Mouse (Mus musculus) v-Abl transformed pro-B cells (cell line): ENCODE results near the gene Tbc1d1.

Source experiments
- in situ Hi-C, 2 experiments: fragments of 400-800 bp; cut with MboI; formaldehyde crosslinking; loops; one replicate each; pipeline ENCODE4 v1.15.1; 2025; ENCODE audit not compliant: unreplicated experiment in 2 of 2

Gene Tbc1d1

DNA sequence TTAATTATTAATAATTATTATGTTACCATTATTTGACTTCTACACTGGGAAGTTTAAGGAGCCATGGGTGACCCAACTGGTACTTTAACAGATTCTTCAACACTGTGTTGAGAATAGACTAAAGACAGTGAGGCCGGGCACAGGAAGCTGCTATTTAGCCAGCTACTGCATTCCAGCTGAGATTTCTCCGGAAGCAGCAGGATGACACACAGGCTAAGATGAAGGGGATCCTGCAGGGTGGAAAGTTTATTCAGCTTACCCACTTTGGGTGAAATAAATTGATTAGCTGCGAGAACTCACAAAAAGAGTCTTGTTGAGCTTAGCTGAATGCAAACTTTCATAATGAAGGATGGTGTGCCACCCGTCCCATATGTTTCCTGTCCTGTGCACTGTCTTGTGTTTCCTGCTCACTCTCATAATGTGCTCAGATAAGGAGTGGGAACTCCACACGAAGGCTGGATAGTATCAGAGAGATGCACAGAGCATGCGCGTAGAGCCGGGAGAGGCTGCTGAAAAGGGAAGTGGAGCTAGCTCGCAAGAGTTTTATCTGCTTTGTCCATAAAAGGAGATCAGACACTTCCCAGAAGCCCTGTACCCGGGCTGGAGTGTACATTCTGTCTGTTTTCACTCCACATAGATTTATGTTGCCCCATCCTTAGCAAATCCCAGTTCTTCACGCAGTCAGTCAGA lies at the start of gene Tbc1d1:
Gene Tbc1d1 (plus strand): TSS at position 445 of the 690 bp plus-strand sequence.
- in situ Hi-C loops, result no loop called here

DNA sequence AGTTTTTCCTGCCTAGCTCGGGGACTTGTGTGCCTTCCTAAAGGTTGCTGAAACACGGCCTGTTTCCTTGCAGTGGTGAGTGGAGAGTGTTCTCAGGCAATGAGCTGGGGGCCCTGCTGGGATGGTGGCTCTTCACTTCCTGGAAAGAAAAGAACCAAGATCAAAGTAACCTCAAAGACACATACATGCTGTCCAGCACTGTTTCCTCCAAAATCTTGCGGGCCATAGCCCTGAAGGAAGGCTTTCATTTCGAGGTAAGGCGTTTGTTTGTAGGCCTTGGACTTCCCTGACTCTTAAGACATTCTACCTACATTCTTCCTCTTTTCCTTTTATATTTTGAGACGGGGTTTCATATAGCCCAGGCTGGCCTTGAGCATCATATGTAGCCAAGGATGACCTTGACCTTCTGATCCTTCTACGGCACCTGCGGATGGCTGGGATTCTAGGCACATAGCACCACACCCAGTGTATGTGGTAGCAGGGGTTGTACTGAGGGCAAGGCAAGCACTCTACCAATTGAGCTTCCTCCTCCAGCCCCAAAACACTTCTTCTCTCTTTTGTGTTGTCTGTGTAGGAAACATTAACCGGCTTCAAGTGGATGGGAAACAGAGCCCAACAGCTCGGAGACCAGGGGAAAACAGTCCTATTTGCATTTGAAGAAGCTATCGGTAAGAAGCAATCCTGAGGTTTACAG lies 48.4 kb upstream of the Tbc1d1 start:
- in situ Hi-C loops, result no loop called here

DNA sequence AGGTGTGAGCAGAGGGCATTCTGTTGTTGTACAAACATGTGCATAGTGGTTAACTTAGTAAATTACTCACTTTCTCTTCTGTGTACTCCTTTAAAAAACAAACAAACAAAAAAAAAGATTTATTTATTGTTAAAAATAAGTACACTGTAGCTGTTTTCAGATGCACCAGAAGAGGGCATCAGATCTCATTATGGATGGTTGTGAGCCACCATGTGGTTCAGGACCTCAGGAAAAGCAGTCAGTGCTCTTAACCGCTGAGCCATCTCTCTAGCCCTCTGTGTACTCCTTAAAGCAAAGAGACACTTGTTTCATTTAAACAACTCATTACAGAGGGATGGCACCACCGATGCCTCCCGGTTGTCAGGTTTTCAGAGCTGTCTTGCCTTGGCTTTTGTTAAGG lies 46.9 kb upstream of the Tbc1d1 start:
- in situ Hi-C loops, result no loop called here

DNA sequence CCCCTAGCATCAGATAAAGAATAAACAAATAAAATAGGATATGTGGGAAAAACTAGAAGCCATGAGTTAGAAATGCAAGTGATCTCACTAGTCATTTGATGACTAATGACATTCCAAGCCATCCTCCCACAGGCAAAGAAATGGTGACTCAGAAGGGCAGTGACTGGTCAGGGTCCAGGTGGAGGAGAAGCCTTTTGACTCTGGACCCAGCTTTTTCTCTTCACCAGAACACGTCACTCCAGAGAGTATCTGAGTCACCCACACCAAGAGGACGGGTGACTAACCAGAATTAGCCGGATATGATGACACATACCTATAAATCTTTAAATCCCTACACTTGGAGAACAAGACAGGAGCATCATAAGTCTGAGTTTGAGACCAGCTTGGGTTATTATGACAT lies 43.7 kb upstream of the Tbc1d1 start:
- in situ Hi-C loops, result no loop called here

DNA sequence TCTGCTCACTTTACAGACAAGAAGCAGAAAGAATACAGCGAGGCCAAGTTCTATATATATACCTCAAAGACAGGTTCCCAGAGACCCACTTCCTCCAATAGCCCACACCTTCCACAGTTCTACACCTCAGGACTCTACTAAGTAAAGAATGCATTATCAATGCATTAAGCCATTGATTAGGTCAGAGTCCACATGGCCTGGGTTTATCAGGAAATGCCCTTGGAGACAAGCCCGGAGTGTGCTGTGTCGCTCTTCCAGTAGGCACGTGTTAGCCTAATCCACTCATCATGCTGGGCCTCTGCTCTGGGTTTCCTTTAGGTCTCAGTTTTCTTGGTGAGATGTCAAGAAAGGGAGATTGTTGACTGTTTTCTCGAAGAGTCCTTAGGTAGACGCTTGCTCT lies 41.9 kb upstream of the Tbc1d1 start:
- in situ Hi-C loops, result no loop called here

DNA sequence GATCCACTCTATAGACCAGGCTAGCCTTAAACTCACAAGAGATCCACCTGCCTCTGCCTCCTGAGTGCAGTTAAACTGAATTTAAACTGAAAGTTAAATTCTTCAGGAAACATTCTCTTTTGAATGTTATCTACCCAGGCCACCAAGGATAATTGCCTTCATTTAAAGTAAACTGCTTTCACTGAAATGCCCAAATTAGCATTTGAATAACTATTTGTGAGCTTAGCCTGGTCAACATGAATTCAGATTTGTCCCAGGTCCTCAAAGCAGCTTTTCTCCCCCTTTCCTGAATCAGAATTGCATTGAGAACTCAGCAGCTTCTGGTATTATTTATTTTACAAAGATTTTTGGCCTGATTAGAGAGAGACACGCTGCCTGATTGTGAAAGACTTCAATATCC lies 38.9 kb upstream of the Tbc1d1 start:
- in situ Hi-C loops, result no loop called here

DNA sequence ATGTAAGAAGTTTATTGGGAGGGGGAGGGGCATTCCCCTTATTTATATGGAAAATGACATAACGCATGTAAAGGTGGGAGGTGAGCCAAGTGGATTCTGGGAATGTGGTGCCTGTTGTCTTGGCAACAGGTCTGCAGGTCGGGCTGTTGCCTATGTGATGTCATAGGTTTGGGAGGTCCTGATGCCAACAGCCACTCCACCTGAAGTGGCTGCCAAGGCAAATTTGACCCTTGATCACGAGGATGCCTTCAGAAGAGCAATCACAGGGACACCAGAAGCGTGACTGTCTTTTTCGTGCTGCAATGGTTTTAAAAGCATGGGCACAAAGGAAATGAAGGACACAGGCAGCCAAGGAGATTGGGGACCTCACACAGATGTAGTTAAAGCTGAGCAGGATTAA lies 30.3 kb upstream of the Tbc1d1 start:
- in situ Hi-C loops, result loop anchor here in 1 of 2 experiments (5.0 kb wide), 1 partner anchor 142 kb away; no protein-coding TSS in a partner anchor

DNA sequence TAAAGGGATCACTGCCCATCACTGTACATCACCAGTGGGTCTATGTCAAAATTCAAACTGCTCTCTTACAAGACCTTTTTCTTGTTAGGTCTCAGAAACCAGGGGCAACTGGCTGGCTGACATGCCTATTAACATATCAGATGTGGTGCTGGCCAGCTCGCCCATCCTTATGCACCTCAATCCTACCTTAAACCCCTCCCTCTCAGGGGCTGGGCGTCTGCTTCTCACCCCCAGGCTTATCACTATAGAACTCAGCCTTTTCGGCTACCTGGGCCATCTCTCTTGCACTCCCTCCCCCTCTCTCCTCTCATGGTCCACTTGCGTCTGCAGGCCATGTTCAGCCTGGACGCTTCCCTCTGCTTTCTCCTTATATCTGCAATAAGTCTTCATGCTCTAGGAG lies 24.6 kb upstream of the Tbc1d1 start:
- in situ Hi-C loops, result no loop called here

DNA sequence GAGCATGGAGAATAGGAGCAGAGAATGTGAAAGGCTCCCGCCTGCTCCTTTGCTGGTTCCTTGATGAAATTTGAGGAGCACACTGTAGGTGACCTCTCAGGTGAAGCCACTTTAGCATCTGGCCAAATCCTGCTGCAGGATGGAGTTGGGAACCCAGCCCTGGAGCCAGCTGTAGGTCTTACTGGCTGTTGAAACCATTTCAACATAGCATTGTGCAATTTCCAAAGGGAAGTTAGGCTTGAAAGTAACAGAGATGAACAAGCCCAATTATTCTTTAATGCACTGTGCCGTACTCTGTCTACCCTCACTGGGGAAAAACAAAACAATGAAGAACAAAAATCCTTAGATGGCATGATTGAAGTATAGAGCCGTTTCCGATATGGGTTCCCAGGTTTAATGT lies 22.2 kb upstream of the Tbc1d1 start:
- in situ Hi-C loops, result no loop called here

DNA sequence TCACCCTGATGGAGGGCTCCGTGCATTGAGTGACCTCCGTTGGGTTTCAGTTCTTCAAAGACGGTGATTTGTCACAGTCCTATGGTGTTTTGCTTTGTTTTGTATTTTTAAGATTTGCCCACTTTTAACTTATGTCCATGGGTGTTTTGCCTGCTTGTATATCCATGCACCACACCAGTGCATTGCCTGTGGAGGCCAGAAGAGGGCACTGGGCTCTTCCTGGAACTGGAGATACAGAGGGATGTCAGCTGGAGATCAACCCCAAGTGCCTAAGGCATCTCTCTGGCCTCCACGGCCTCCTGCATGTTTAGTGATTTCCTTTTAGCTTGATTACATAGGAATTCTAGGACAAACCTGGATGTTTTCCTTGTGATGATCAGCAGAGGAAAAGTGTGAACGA lies 19.8 kb upstream of the Tbc1d1 start:
- in situ Hi-C loops, result loop anchor here in 1 of 2 experiments (5.0 kb wide), 1 partner anchor 131 kb away; no protein-coding TSS in a partner anchor

DNA sequence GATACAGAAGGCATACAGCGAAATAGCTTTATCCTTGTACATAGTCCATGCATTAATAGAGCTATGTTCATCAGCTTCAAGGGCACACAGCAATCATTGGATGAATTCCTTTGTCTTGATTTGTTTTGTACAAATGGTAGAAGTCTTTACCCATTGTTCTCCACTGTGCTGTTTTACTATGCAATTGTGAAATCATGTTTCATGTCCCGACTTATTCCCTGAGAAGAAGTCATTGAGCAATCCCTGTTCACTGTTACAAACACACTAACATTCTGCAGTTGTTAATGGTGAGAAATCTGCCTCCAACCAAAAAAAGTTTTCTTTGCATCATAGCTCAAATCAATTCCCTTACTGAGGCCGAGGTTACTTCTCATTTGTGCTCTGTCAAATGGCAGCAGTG lies 15.9 kb upstream of the Tbc1d1 start:
- in situ Hi-C loops, result no loop called here

DNA sequence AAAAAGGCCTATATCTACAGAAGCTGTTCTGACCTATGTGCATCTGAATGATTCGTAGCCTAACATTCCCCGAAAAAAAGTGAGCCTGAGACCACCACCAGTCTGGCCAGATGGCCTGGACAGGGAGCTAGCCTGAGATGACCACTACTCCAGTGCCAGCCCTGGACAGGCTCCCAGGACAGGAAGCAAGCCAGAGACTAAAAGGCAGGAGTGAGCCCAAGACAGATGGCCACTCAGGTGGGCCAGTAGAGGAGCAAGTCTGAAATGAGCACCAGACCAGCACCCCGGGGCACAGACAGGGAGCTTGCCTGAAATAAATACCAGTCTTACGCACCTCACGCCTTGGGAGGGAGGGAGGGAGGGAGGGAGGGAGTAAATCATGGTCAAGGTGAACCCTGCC lies 11.8 kb upstream of the Tbc1d1 start:
- in situ Hi-C loops, result no loop called here

DNA sequence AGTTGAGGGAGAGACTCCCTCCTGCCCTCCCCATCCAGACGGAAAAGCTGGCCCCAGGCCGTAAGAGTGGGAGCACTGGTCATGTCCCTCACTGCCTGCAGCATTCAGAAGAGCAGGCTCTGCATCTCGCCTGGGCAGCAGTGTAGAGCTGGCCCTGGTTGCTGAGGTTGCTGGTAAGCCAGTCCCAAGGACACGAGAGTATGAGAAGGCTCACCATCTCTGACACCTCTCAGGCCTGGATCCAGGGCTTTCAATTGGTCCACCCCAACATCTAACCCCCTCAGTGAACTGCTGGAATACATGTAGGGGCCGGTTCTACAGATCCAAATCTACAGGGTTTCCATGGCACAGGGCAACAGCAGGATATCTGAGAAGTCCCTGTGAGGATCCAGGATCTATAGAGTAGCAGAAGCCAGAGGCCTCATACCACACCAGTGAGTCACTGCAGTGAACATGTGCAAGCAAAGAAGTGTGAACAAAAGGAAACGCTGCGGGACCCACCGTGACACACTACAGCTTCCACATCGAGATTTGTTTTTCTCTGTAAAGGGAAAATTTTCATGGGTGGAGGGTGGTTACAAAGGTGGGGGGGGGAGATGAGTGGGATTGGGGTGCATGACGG lies 9.6 kb upstream of the Tbc1d1 start:
- in situ Hi-C loops, result no loop called here

DNA sequence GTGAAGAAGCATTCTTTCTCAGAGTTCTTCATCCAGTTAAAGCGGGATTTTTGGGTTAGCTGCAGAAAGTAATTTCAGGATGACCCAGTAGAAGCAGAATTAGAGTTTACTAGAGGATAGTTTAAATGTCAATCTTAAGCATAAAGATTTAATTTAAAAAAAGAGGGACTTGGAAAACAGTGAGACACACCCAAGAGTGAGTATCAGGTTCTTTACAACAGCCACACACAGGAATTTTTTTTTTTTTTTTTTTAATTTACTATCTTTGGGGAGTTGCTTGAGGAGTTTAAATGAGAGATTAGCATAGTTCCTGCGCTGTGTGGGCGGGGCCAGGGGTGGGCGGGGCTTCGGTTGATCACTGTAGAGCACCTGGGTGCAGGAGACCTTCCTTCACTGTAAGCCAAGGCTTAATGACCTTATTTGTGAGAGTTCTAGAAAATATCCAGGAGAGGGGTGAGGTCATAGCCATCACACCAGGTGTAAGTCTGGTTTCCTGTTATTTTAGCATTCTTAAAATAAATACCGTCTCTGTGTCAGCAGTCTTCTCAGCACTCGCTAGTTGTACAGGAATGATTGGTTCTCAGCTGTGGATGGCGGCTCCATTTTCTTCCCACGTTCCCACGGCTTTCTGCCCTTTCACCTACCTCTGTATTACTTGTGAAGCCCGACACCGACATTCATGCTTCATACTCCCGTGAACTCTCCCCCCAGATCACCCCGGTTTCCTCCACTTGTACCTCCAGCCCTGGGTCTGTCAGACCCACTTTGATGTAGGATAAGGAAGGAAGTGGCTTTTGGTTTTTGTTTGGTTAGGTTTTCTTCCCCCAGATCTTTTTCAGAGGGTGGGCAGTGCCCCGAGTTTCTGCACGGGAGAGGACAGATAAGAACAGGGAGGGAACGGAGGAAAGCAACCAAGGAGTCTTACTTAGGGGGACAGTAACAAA lies 6.6 kb upstream of the Tbc1d1 start:
- in situ Hi-C loops, result no loop called here

DNA sequence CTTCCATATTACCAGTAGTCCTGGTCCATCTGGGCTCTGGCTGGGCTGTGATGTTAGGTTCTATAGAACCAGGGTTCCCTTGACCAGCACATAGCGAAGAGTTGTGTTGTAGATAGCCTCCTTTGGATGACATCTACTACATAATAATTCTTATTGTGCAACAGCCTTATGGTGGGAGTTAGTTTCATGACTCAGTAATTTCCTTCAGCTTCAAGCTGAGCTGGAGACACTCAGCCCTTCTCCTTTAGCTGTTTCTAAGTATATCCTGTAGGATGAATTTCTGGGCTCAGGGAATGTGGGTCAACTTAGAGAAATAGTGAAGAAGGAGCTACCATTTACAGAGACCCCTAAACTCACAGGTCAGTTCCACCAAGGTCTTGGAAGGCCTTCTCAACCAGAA lies 2.8 kb upstream of the Tbc1d1 start:
- in situ Hi-C loops, result no loop called here

DNA sequence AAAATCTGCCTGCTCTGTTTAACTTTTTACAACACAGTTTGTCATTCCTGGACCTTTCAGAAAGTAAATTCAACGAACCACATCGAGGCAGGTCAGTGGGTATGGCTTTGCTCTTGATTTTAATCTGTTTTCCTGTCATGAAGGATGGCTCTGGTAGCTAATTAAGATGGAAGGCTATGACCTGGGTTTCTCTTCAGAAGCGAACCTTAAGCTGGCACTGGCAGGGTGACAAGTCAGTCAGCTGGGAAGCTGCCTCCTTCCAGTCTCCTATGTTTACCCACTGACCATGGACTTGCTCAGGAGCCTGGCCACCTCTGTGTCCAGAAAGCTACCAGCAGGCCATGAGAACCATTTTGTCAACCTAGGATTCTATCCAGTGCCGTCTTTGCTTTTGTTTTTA lies 474 bp downstream of the Tbc1d1 start:
- in situ Hi-C loops, result no loop called here

DNA sequence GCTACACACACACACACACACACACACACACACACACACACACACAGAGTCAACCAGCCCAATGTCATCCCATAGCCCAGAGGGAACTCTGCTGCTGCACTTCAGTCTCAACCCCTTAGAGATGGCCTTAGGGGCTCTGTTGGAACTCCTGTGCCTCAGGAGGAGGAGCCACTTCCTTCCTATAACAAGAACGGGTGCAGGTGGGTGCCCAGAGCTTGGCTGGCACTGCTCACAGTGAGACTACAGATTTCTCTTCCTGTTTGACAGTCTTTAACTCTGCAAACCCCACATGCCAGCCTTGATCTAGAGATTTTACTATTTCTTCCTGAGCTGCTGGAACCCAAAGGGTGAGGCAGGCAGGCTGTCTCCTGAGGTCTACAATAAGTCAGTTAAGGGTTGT lies 1.8 kb downstream of the Tbc1d1 start:
- in situ Hi-C loops, result no loop called here

DNA sequence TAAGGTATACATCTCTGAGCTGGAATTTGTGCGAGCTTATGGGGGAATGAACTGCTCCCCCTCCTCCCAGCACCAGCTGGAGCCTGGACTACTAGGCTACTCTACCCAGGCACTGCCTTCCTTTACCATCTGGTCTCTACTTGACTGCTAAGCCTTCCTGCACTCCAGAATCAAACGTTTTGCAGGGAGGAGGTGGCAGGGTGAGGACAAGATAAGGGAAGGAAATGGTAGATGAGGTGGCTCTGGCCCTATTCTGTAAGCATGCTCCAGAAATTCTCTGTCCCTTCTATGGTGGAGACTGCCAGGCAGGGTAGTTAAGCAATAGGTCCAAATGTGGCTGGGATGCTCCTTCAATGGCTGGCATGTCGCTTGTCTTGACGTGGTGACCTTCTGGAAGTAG lies 2.4 kb downstream of the Tbc1d1 start:
- in situ Hi-C loops, result no loop called here

DNA sequence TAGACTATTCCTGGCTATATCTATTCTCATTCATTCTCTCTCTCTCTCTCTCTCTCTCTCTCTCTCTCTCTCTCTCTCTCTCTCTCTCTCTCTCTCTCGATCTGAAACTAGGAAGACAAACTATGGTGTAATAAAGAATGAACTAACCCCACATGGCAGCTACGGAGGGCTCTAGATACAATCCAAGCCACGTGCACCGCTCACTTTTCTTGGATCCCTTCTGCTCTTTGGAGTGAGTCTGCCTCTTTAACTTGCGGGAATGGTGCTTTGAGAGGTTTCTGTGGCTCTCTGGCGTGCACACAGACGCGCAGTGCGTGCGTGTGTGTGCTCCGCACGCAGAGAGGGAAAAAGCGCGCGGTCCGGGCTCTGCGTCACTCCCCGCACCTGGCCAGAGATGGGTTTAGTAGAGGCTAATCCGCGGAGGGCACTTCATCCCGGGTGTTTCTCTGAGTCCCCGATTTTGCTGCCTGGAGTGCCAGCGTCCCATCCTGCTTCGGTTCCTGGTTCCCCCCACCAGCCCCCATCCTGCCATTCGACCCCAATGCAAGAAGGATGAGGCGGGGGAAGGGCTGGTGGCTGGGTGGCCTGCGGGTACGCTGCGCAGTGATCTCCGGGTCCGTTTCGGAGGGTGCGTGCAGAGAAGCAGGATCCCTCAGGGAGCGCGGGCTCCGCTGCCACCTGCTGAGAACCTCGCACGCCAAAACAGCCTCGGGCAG lies 3.1 kb downstream of the Tbc1d1 start:
- in situ Hi-C loops, result no loop called here
